Mouse (Mus musculus): ENCODE results near the gene Mrps21. TPM values are rescaled to one million over a fixed set of nuclear protein-coding genes. Genes with fewer than 3 reads are reported as not detected.
"Not testable (repeated sequence)": the region's sequence is repeated elsewhere in the genome, so short reads cannot be mapped to it uniquely, and the experiment has no call there.

Gene Mrps21
- 339 and 359 TPM in 2 replicates for polyA plus RNA-seq (2014; fragmentation: Nextera tagmentation; extraction: Ambion mirVana)

DNA sequence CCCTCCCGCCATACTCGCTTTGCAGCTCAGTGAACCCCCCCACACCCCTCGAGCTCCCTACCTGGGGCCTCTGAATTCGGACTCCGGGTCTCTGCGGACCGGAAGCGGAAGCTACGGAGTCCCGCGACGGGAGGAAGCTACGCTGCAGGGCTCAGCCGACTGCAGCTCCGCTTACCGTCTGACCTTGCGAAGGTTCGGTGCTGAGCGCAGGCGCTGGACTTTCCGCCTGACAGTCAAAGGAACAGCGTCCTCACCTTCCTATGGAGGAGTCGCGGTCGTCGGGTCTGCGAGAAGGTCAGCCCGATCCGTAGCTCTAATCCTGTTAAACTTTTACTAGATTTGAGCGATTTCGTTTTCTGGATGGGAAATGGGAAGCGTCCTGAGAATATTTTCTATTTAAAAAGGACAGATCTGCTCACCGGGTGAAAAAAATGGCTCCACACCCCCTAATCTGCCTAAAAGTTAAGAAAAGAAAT lies at the start of gene Mrps21:
Gene Mrps21 (minus strand): TSS at position 128 of the 476 bp plus-strand sequence.
- Histone ChIP-seq H3K36me3 (ENCODE audit: control insufficient read depth, insufficient read depth, low read length) (peaks cover 6% of the 10 kb centered on the region), H3K27me3 (ENCODE audit: control insufficient read depth, insufficient read depth, low read length) (no peaks in the 10 kb centered on the region), H3K9me3 (ENCODE audit: control insufficient read depth, low read length) (no peaks in the 10 kb centered on the region), H3K4me2 (ENCODE audit: low read depth, severe bottlenecking) (peak within 1 kb of the TSS; percentile 69), H3K27ac (replicated peaks; ENCODE audit: low read depth, low read length) (no peak within 1 kb of the TSS; the same call in 1 of the 2 replicates), H3K9ac (ENCODE audit: low read length) (peak within 1 kb of the TSS; percentile 67), H3K4me1 (ENCODE audit: control insufficient read depth, insufficient read depth, low read length) (peaks cover 4% of the 10 kb centered on the region; the same call in 1 of the 2 replicates), H3K4me3 (ENCODE audit: low read depth, low read length) (peak within 1 kb of the TSS; percentile 53)
- DNase-seq (ENCODE audit: low spot score) (peak; percentile 88), ATAC-seq (ENCODE audit: insufficient number of reproducible peaks, low FRiP score, low TSS enrichment, low read depth) (peak; percentile 86)
- under 1% methylated on average over 33 of the region's 33 CpGs for WGBS

DNA sequence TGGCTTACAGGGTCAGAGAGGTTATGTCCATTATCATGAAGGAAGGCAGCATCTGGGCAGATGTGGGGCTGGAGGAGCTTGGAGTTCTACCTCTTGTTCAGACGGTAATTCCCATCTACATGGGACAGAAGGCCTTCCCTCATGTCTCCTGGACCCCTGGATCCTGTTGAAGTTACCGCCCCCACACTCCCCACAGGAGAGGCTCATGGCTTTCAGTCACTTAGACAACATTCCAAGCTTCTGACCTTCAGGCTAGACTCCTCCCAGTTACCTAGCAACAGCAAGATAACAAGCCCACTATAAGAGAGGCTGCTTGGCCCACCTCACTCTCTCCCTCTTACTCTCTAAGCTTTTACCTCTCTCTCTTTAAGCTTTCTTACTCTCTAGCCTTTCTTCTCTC lies 49.2 kb upstream of the Mrps21 start:
- not testable (repeated sequence) for H3K4me1 ChIP-seq (ENCODE audit: control insufficient read depth, insufficient read depth, low read length); H3K27me3 ChIP-seq (ENCODE audit: control insufficient read depth, insufficient read depth, low read length); H3K9me3 ChIP-seq (ENCODE audit: control insufficient read depth, low read length); H3K4me2 ChIP-seq (ENCODE audit: low read depth, severe bottlenecking); H3K27ac ChIP-seq (replicated peaks; ENCODE audit: low read depth, low read length); H3K4me3 ChIP-seq (ENCODE audit: low read depth, low read length); ATAC-seq (ENCODE audit: insufficient number of reproducible peaks, low FRiP score, low TSS enrichment, low read depth); H3K36me3 ChIP-seq (ENCODE audit: control insufficient read depth, insufficient read depth, low read length); DNase-seq (ENCODE audit: low spot score); H3K9ac ChIP-seq (ENCODE audit: low read length)
- 69% methylated on average over 2 of the region's 2 CpGs for WGBS

DNA sequence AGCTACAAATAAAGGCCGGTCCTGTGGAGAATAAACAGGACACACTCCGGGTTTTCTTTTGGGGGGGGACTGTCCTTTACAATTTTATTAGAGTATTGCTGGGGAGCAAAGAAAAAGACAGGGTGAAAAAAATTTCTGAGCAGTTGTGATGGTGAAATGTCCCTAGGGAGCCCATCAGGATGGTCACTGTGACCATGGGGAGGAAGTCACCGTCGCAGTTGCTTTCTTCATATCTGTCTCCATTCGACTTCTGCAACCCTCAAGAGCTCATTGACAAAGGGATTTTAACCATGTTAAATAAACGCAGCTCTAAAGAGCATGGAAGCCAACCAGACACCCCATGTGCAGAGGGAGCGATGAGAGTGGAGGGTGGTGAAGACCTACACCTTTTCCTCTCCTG lies 45.4 kb upstream of the Mrps21 start:
- Histone ChIP-seq H3K27ac (replicated peaks; ENCODE audit: low read depth, low read length) (no peak overlapping the region), H3K4me2 (ENCODE audit: low read depth, severe bottlenecking) (no peak overlapping the region), H3K4me1 (ENCODE audit: control insufficient read depth, insufficient read depth, low read length) (no peaks in the 10 kb centered on the region), H3K9ac (ENCODE audit: low read length) (no peak overlapping the region), H3K36me3 (ENCODE audit: control insufficient read depth, insufficient read depth, low read length) (no peaks in the 10 kb centered on the region), H3K9me3 (ENCODE audit: control insufficient read depth, low read length) (no peaks in the 10 kb centered on the region), H3K27me3 (ENCODE audit: control insufficient read depth, insufficient read depth, low read length) (no peaks in the 10 kb centered on the region), H3K4me3 (ENCODE audit: low read depth, low read length) (no peak overlapping the region)
- no peak for ATAC-seq (ENCODE audit: insufficient number of reproducible peaks, low FRiP score, low TSS enrichment, low read depth)
- DNase-seq (ENCODE audit: low spot score) = no peak
- WGBS = 75% methylated on average over 7 of the region's 7 CpGs

DNA sequence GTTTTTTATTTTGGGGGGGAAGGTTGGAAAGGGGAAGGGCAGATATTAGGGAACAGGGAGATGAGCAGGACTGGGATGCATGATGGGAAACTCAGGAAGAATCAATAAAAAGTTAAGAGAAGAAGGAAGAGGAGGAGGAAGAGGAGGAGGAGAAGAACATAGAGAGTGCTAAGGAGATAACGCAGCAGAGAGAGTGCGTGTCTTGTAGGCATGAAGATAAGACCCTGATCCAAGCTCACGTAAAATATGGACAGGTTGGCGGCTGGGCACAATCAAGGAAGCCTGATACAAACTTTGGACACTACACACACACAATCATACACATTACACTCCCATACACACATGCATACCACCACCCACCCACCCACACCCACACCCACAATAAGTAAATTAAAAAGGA lies 43.4 kb upstream of the Mrps21 start:
- Histone ChIP-seq H3K4me1 (ENCODE audit: control insufficient read depth, insufficient read depth, low read length) (no peaks in the 10 kb centered on the region), H3K9me3 (ENCODE audit: control insufficient read depth, low read length) (no peaks in the 10 kb centered on the region), H3K36me3 (ENCODE audit: control insufficient read depth, insufficient read depth, low read length) (no peaks in the 10 kb centered on the region), H3K27ac (replicated peaks; ENCODE audit: low read depth, low read length) (no peak overlapping the region), H3K9ac (ENCODE audit: low read length) (no peak overlapping the region), H3K4me3 (ENCODE audit: low read depth, low read length) (no peak overlapping the region), H3K27me3 (ENCODE audit: control insufficient read depth, insufficient read depth, low read length) (no peaks in the 10 kb centered on the region), H3K4me2 (ENCODE audit: low read depth, severe bottlenecking) (no peak overlapping the region)
- ATAC-seq (ENCODE audit: insufficient number of reproducible peaks, low FRiP score, low TSS enrichment, low read depth) (no peak), DNase-seq (ENCODE audit: low spot score) (no peak)
- WGBS = 93% methylated on average over 4 of the region's 4 CpGs

- no peaks in the 10 kb centered on the region for H3K36me3 ChIP-seq (ENCODE audit: control insufficient read depth, insufficient read depth, low read length)
- 48% methylated on average over 4 of the region's 4 CpGs for WGBS
- H3K27ac ChIP-seq (replicated peaks; ENCODE audit: low read depth, low read length) = no peak overlapping the region
- H3K4me3 ChIP-seq (ENCODE audit: low read depth, low read length) = no peak overlapping the region
- ATAC-seq (ENCODE audit: insufficient number of reproducible peaks, low FRiP score, low TSS enrichment, low read depth) = no peak
- H3K9me3 ChIP-seq (ENCODE audit: control insufficient read depth, low read length) = no peaks in the 10 kb centered on the region
- peaks cover 4% of the 10 kb centered on the region; the same call in 1 of the 2 replicates for H3K4me1 ChIP-seq (ENCODE audit: control insufficient read depth, insufficient read depth, low read length)
- DNase-seq (ENCODE audit: low spot score) = no peak
- H3K27me3 ChIP-seq (ENCODE audit: control insufficient read depth, insufficient read depth, low read length) = no peaks in the 10 kb centered on the region
- no peak overlapping the region for H3K4me2 ChIP-seq (ENCODE audit: low read depth, severe bottlenecking)
- H3K9ac ChIP-seq (ENCODE audit: low read length) = no peak overlapping the region
Observed at GRCm38 (mm10) chr3:95907613-95908012, 36.3 kb upstream of the Mrps21 start.

- Histone ChIP-seq H3K27ac (replicated peaks; ENCODE audit: low read depth, low read length) (no peak overlapping the region), H3K9me3 (ENCODE audit: control insufficient read depth, low read length) (no peaks in the 10 kb centered on the region), H3K4me1 (ENCODE audit: control insufficient read depth, insufficient read depth, low read length) (peaks cover 4% of the 10 kb centered on the region), H3K36me3 (ENCODE audit: control insufficient read depth, insufficient read depth, low read length) (no peaks in the 10 kb centered on the region), H3K4me3 (ENCODE audit: low read depth, low read length) (peak overlapping the region; percentile 12), H3K4me2 (ENCODE audit: low read depth, severe bottlenecking) (peak overlapping the region; percentile 90), H3K9ac (ENCODE audit: low read length) (no peak overlapping the region), H3K27me3 (ENCODE audit: control insufficient read depth, insufficient read depth, low read length) (no peaks in the 10 kb centered on the region)
- ATAC-seq (ENCODE audit: insufficient number of reproducible peaks, low FRiP score, low TSS enrichment, low read depth) (no peak), DNase-seq (ENCODE audit: low spot score) (peak; percentile 87)
- WGBS = under 1% methylated on average over 12 of the region's 12 CpGs
Observed at GRCm38 (mm10) chr3:95906860-95907259, 35.5 kb upstream of the Mrps21 start.

- no peaks in the 10 kb centered on the region for H3K9me3 ChIP-seq (ENCODE audit: control insufficient read depth, low read length)
- H3K4me2 ChIP-seq (ENCODE audit: low read depth, severe bottlenecking) = peak overlapping the region; percentile 90
- ATAC-seq (ENCODE audit: insufficient number of reproducible peaks, low FRiP score, low TSS enrichment, low read depth) = no peak
- peak overlapping the region; percentile 72 for H3K9ac ChIP-seq (ENCODE audit: low read length)
- peaks cover 4% of the 10 kb centered on the region for H3K4me1 ChIP-seq (ENCODE audit: control insufficient read depth, insufficient read depth, low read length)
- H3K27ac ChIP-seq (replicated peaks; ENCODE audit: low read depth, low read length) = 0 out of 2 replicates have a peak overlapping the region, but pooled peaks have one; percentile 81
- peak overlapping the region; percentile 45 for H3K4me3 ChIP-seq (ENCODE audit: low read depth, low read length)
- H3K36me3 ChIP-seq (ENCODE audit: control insufficient read depth, insufficient read depth, low read length) = no peaks in the 10 kb centered on the region
- WGBS = under 1% methylated on average over 12 of the region's 12 CpGs
- no peaks in the 10 kb centered on the region for H3K27me3 ChIP-seq (ENCODE audit: control insufficient read depth, insufficient read depth, low read length)
- peak; percentile 80 for DNase-seq (ENCODE audit: low spot score)
Observed at GRCm38 (mm10) chr3:95905940-95906492, 34.7 kb upstream of the Mrps21 start.

DNA sequence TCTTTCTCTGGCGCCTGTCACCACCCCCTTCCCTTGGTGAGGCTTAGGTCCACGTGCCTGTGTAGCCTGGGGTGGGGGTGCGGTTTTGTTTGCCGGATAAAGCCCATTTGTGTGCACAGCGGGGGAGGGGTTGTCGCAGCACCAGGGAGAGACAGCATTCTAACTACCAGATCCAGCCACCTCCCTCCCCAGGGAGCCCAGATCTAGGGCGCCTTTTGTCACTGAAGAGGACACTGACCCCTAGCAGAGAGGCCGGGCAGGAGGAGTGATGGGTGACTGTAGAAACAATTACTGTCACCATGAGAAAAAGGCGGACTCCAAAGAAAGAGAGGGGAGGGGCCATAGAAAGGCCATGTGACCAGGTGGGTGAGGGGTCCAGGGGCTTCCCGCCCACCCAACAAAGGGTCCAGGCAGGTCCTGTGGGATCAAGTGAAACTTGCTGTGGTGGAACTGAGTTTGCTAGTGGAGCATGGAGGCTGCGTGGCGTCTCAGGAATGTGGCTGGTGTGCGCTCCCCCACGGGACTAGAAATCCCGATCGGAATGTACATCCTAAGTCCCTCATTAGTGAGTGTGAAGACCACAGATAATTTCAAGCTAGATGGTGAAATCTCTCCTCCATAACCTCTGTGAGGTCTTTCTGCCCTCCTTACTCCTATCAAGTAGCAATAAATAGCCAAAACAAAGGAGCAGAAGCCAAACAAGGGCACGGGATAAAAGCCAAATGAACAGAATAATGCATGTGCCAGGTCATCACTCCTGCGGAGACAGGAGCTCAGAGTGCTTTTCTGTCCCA lies 34.0 kb upstream of the Mrps21 start:
- WGBS = under 1% methylated on average over 18 of the region's 18 CpGs
- no peaks in the 10 kb centered on the region for H3K9me3 ChIP-seq (ENCODE audit: control insufficient read depth, low read length)
- H3K27me3 ChIP-seq (ENCODE audit: control insufficient read depth, insufficient read depth, low read length) = no peaks in the 10 kb centered on the region
- peaks cover 4% of the 10 kb centered on the region for H3K4me1 ChIP-seq (ENCODE audit: control insufficient read depth, insufficient read depth, low read length)
- H3K36me3 ChIP-seq (ENCODE audit: control insufficient read depth, insufficient read depth, low read length) = no peaks in the 10 kb centered on the region
- peak overlapping the region; percentile 72 for H3K9ac ChIP-seq (ENCODE audit: low read length)
- peak overlapping the region; percentile 81 for H3K27ac ChIP-seq (replicated peaks; ENCODE audit: low read depth, low read length)
- H3K4me3 ChIP-seq (ENCODE audit: low read depth, low read length) = peak overlapping the region; percentile 45
- H3K4me2 ChIP-seq (ENCODE audit: low read depth, severe bottlenecking) = peak overlapping the region; percentile 90
- DNase-seq (ENCODE audit: low spot score) (peak; percentile 82), ATAC-seq (ENCODE audit: insufficient number of reproducible peaks, low FRiP score, low TSS enrichment, low read depth) (peak; percentile 63)

Measured in limb, embryonic 11.5 days (tissue).